8 mouse cellular contexts compared by ENCODE assay signal in the genomic region with DNA sequence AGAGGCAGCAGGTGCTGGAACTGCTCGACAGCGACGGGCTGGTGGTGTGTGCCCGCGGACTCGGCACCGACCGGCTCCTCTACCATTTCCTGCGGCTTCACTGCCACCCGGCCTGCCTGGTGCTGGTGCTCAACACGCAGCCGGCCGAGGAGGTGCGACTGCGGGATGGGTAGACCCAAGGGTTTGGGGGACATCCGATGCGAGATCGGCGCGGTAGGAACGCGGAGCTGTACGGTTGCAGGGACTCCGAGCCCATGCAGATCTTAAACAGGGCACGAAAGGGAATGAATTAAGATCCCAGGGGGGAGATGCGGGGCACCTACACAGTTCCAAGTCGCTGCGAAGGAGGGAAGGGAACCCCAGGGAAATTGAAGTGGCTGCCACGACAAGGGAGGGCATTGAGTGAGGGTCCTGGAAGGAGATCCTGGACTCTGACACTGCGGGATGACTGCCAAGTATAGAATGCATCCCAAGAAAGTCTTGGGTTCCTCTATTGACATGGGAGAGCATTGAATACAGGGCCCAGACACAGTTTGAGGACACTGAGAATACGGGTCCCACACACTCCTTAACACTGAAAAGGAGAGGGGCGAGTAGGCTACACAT. TPM values are rescaled to one million over a fixed set of nuclear protein-coding genes. Genes with fewer than 3 reads are reported as not detected.
DNase-seq lines count a peak whose midpoint lies in the region; ATAC-seq lines count a peak whose summit lies in the region.

No protein-coding gene starts in this region.

- H3K9ac ChIP-seq in embryonic facial prominence, embryonic 12.5 days, result peak overlapping the region; percentile 71
- H3K9ac ChIP-seq in intestine, embryonic 16.5 days (ENCODE audit: low read depth, low read length), result peak overlapping the region; percentile 99
- H3K9ac ChIP-seq in neural tube, embryonic 15.5 days (replicated peaks), result peak overlapping the region; percentile 90

- H3K36me3 ChIP-seq in megakaryocyte, embryonic 14.5 days (replicated peaks; ENCODE audit: low read length), result peaks cover 37% of the 10 kb centered on the region
- H3K36me3 ChIP-seq in embryonic facial prominence, embryonic 12.5 days, result peaks cover 21% of the 10 kb centered on the region
- peaks cover 8% of the 10 kb centered on the region; the same call in 1 of the 2 replicates for H3K36me3 ChIP-seq in intestine, embryonic 16.5 days (ENCODE audit: control insufficient read depth, insufficient read depth, low read length)
- peaks cover 27% of the 10 kb centered on the region for H3K36me3 ChIP-seq in neural tube, embryonic 15.5 days

- peaks cover 20% of the 10 kb centered on the region for H3K4me1 ChIP-seq in megakaryocyte, embryonic 14.5 days
- peaks cover 6% of the 10 kb centered on the region; the same call in 1 of the 2 replicates for H3K4me1 ChIP-seq in embryonic facial prominence, embryonic 12.5 days
- H3K4me1 ChIP-seq in intestine, embryonic 16.5 days (ENCODE audit: control insufficient read depth, insufficient read depth, low read length), result peaks cover 6% of the 10 kb centered on the region
- H3K4me1 ChIP-seq in neural tube, embryonic 15.5 days, result peaks cover 16% of the 10 kb centered on the region

- H3K4me2 ChIP-seq in embryonic facial prominence, embryonic 12.5 days (replicated peaks), result peak overlapping the region; percentile 71
- H3K4me2 ChIP-seq in intestine, embryonic 16.5 days (ENCODE audit: low read depth, low read length), result peak overlapping the region; percentile 78
- H3K4me2 ChIP-seq in neural tube, embryonic 15.5 days, result peak overlapping the region; percentile 76

- no peaks in the 10 kb centered on the region for H3K9me3 ChIP-seq in megakaryocyte, embryonic 14.5 days
- H3K9me3 ChIP-seq in embryonic facial prominence, embryonic 12.5 days, result no peaks in the 10 kb centered on the region
- no peaks in the 10 kb centered on the region for H3K9me3 ChIP-seq in intestine, embryonic 16.5 days (ENCODE audit: control insufficient read depth, low read length)
- no peaks in the 10 kb centered on the region for H3K9me3 ChIP-seq in neural tube, embryonic 15.5 days (replicated peaks)

- WGBS in embryonic facial prominence, embryonic 12.5 days, result under 1% methylated on average over 32 of the region's 32 CpGs
- WGBS in intestine, embryonic 16.5 days, result 1% methylated on average over 32 of the region's 32 CpGs
- WGBS in neural tube, embryonic 15.5 days, result under 1% methylated on average over 32 of the region's 32 CpGs

- peak overlapping the region; percentile 77 for H3K27ac ChIP-seq in embryonic facial prominence, embryonic 12.5 days
- H3K27ac ChIP-seq in intestine, embryonic 16.5 days (ENCODE audit: low read length), result peak overlapping the region; percentile 80; the same call in 1 of the 2 replicates
- H3K27ac ChIP-seq in neural tube, embryonic 15.5 days (replicated peaks), result peak overlapping the region; percentile 94

- peak overlapping the region; percentile 100 for H3K4me3 ChIP-seq in megakaryocyte, embryonic 14.5 days (replicated peaks)
- peak overlapping the region; percentile 63 for H3K4me3 ChIP-seq in embryonic facial prominence, embryonic 12.5 days
- peak overlapping the region; percentile 88 for H3K4me3 ChIP-seq in intestine, embryonic 16.5 days (ENCODE audit: low read length)
- peak overlapping the region; percentile 79 for H3K4me3 ChIP-seq in neural tube, embryonic 15.5 days (replicated peaks)

- no peak for DNase-seq in layer of hippocampus, postnatal 25 days (ENCODE audit: extremely low spot score in 1 of 2, low spot score in 1 of 2)
- no peak for DNase-seq in yolk sac, embryonic 10.5 days (ENCODE audit: low spot score)
- no peak for DNase-seq in urinary bladder, postnatal 25 days (ENCODE audit: low spot score)

- H3K27me3 ChIP-seq in megakaryocyte, embryonic 14.5 days (replicated peaks), result peaks cover 1% of the 10 kb centered on the region
- H3K27me3 ChIP-seq in embryonic facial prominence, embryonic 12.5 days, result no peaks in the 10 kb centered on the region
- no peaks in the 10 kb centered on the region for H3K27me3 ChIP-seq in intestine, embryonic 16.5 days (replicated peaks; ENCODE audit: control insufficient read depth, insufficient read depth, low read length)
- no peaks in the 10 kb centered on the region for H3K27me3 ChIP-seq in neural tube, embryonic 15.5 days (replicated peaks)

- no peak for ATAC-seq in megakaryocyte, adult 5-6 weeks (ENCODE audit: poor library complexity, severe bottlenecking)
- ATAC-seq in embryonic facial prominence, embryonic 12.5 days (ENCODE audit: insufficient number of reproducible peaks, insufficient read depth, low FRiP score, low TSS enrichment), result no peak
- peak; percentile 83 for ATAC-seq in intestine, embryonic 16.5 days
- ATAC-seq in neural tube, embryonic 15.5 days (ENCODE audit: low FRiP score), result peak; percentile 37; the same call in 1 of the 2 replicates

RNA-seq across cellular contexts. Expression of a gene that starts 0.6 kb away (rescaled TPM):
- polyA plus RNA-seq in megakaryocyte, embryonic 14.5 days (2012; ENCODE audit: insufficient read depth, low replicate concordance), result 2.4 and 3.0 TPM in 2 replicates
- 8.6 and 13.0 TPM in 2 replicates for total RNA-seq in megakaryocyte, adult 5-6 weeks (2015)
- 7.7 and 7.9 TPM in 2 replicates for total RNA-seq in megakaryocyte, adult 5-6 weeks (2017)
- polyA plus RNA-seq in embryonic facial prominence, embryonic 12.5 days (2016; fragmentation: Nextera tagmentation; extraction: Ambion mirVana), result 14.3 and 15.2 TPM in 2 replicates
- 9.1 and 10.5 TPM in 2 replicates for polyA plus RNA-seq in intestine, embryonic 16.5 days (2015; fragmentation: Nextera tagmentation; extraction: Ambion mirVana)
- polyA plus RNA-seq in neural tube, embryonic 15.5 days (2015; fragmentation: Nextera tagmentation; extraction: Ambion mirVana), result 15.3 and 15.4 TPM in 2 replicates
- 10 to 100 TPM; 21.2 to 23.6 TPM for total RNA-seq in layer of hippocampus, postnatal 25 days (2021)

Comparison
In these comparisons a context has a peak if more than half of its experiments do, and no peak if none do; other contexts are left out.
1. ATAC-seq: peak in intestine, embryonic 16.5 days (single experiment) and neural tube, embryonic 15.5 days (single experiment); none in megakaryocyte, adult 5-6 weeks (single experiment) and embryonic facial prominence, embryonic 12.5 days (single experiment).
2. Peak in every context shown above with its lines, with median percentiles within 50 percentile points of each other: H3K4me3 ChIP-seq, H3K27ac ChIP-seq, H3K4me2 ChIP-seq and H3K9ac ChIP-seq.